Mouse (Mus musculus) C2C12 (cell line): ENCODE data around the gene Palm2.

Source experiments
- CEBPB ChIP-seq: IDR thresholded peaks from one replicate; pipeline ENCODE4 v1.6.1; 2011; ENCODE audit warnings: low read depth, mild to moderate bottlenecking, control low read depth, moderate library complexity
- CTCF ChIP-seq: IDR thresholded peaks from one replicate; pipeline ENCODE4 v1.5.1; 2011; ENCODE audit not compliant: control insufficient read depth, insufficient read depth, insufficient read length
- FOSL1 ChIP-seq: IDR thresholded peaks from one replicate; pipeline ENCODE4 v1.8.0; 2011; ENCODE audit warnings: mild to moderate bottlenecking, low read length; ENCODE audit not compliant: poor library complexity, insufficient read depth, severe bottlenecking
- MAX ChIP-seq: IDR thresholded peaks from one replicate; pipeline ENCODE4 v1.6.1; 2011; ENCODE audit warnings: mild to moderate bottlenecking, control low read depth

- TF ChIP-seq CEBPB (no peak), CTCF (no peak), MAX (no peak), FOSL1 (no peak)
Observed at GRCm38 (mm10) chr4:57523456-57523855, 89.4 kb downstream of the Palm2 start.
